Mouse (Mus musculus) stomach, embryonic 16.5 days (tissue): ENCODE measurements around the gene Cmtm4. TPM values are rescaled to one million over a fixed set of nuclear protein-coding genes. Genes with fewer than 3 reads are reported as not detected.
"Not testable (repeated sequence)": the region's sequence is repeated elsewhere in the genome, so short reads cannot be mapped to it uniquely, and the experiment has no call there.

Experiments
- ATAC-seq: fragments of 200-750 bp; cut with Nextera tagmentation; 2 replicates; pipeline ENCODE4 v1.8.0; 2017; ENCODE audit warnings: moderate number of reproducible peaks, moderate TSS enrichment; ENCODE audit not compliant: insufficient read depth, low FRiP score
- H3K27ac ChIP-seq: fragments of 300-500 bp; sonication (generic); 2 replicates; pipeline ENCODE4 v1.5.1; 2014; ENCODE audit warnings: low read length
- H3K27me3 ChIP-seq: fragments of 300-500 bp; sonication (generic); 2 replicates; pipeline ENCODE4 v1.6.1; 2014; ENCODE audit warnings: low read length, control low read depth, mixed read lengths; ENCODE audit not compliant: control insufficient read depth, insufficient read depth
- H3K36me3 ChIP-seq: fragments of 300-500 bp; sonication (generic); 2 replicates; pipeline ENCODE4 v1.6.1; 2014; ENCODE audit warnings: low read length; ENCODE audit not compliant: control insufficient read depth, insufficient read depth
- H3K4me1 ChIP-seq: fragments of 300-500 bp; sonication (generic); 2 replicates; pipeline ENCODE4 v1.6.1; 2014; ENCODE audit warnings: low read length, control low read depth, mixed read lengths; ENCODE audit not compliant: control insufficient read depth, insufficient read depth
- H3K4me2 ChIP-seq: fragments of 300-500 bp; sonication (generic); 2 replicates; pipeline ENCODE4 v1.6.1; 2014; ENCODE audit warnings: low read depth, low read length, mixed read lengths
- H3K4me3 ChIP-seq: fragments of 300-500 bp; sonication (generic); replicated peaks from 2 replicates; pipeline ENCODE4 v1.5.1; 2014; ENCODE audit warnings: mild to moderate bottlenecking, low read length
- H3K9ac ChIP-seq: fragments of 300-500 bp; sonication (generic); 2 replicates; pipeline ENCODE4 v1.6.1; 2014; ENCODE audit warnings: low read length
- H3K9me3 ChIP-seq: fragments of 300-500 bp; sonication (generic); replicated peaks from 2 replicates; pipeline ENCODE4 v1.6.1; 2016; ENCODE audit warnings: low read length, control low read depth; ENCODE audit not compliant: control insufficient read depth
- WGBS: fragments of 180-500 bp; shearing (Covaris S2); extraction: QIAGEN DNeasy Blood & Tissue Kit; methylation state at CpG from one replicate; pipeline ENCODE4 v1.1.7; 2014; 5-methylcytosine and 5-hydroxymethylcytosine counted together
- polyA plus RNA-seq: library from polyadenylated mRNA; unstranded; fragments of >200 nt; fragmentation: Nextera tagmentation; extraction: Ambion mirVana; gene quantifications from 2 replicates; pipeline ENCODE4 v1.2.1, GENCODE M21; 2015

The Cmtm4 gene
- polyA plus RNA-seq, 1 experiment from 2014 or later = 4.3 TPM

DNA sequence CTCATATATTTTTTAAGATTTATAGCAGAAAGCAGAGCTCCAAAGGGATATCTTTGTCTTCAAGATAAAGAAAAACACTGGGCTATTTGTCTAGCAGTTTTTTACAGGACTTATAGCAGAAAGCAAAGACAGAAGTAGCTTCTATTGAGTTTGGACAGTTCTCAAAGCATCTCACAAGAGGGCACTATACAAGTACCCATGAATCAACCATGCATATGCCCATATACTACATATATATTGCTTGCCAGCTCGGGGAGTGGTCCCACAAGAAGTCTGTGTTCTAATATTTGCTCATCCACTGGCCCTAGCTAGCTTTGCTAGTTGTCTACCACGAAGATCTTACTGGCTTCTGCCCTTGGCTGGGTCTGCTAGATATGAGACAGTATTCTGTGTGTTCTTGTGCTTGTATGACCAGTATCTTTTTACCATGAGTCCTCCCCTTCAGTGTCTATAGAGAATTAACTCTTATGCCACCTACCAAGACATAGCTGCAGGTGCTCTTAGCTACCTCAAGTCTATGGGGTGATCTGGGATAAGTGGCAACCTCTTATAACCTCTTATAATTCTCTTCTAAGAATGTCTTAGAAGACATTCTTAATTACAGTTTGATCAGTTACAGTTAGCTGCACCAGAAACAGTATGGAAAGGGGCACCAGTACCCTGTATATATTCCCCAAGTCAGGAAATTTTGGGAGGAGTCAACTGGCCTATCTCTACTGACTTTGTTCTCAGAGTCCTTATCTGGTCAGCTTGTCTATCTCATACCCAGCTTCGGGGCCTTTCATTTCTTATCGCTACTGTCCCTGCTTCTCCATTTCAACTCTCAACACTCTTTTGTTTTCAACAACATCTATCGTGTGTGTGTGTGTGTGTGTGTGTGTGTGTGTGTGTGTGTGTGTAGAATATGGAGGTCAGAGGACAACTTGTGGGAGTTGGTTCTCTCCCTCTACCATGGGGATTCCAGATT, 62.7 kb downstream of the Cmtm4 start:
- Histone ChIP-seq H3K4me2 (no peak overlapping the region), H3K9me3 (no peaks in the 10 kb centered on the region), H3K36me3 (no peaks in the 10 kb centered on the region), H3K27ac (no peak overlapping the region), H3K4me1 (no peaks in the 10 kb centered on the region), H3K27me3 (no peaks in the 10 kb centered on the region), H3K4me3 (no peak overlapping the region), H3K9ac (no peak overlapping the region)
- no peak for ATAC-seq
- WGBS = 70% methylated on average over 5 of the region's 5 CpGs

DNA sequence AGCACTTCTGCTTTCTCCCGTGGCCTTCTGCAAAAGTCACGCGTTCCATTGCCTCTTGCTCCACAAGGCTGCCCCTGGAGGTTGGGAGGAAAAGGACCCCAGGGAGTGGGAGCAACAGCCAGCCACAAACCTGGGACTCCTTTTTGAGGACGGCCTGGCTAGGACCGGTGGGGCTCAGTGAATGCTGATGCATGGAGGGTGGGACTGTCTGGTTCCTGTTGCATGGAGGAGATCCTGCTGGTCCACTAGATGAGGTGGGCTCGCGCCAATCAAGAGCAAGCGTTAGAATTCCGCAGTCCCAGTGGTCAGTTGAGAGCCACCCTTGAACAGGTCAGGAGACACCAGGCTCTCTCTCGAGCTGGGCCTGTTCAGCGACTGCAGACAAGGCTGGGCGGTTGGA, 73.7 kb downstream of the Cmtm4 start, which contains the start of gene Cmtm2b:
Gene Cmtm2b, plus strand, starts transcription at position 301 of the 400 bp plus-strand sequence.
- not testable (repeated sequence) for H3K27ac ChIP-seq, H3K4me1 ChIP-seq, H3K36me3 ChIP-seq, H3K27me3 ChIP-seq, H3K4me2 ChIP-seq, ATAC-seq, H3K9ac ChIP-seq, H3K9me3 ChIP-seq, H3K4me3 ChIP-seq
- 88% methylated on average over 12 of the region's 12 CpGs for WGBS

DNA sequence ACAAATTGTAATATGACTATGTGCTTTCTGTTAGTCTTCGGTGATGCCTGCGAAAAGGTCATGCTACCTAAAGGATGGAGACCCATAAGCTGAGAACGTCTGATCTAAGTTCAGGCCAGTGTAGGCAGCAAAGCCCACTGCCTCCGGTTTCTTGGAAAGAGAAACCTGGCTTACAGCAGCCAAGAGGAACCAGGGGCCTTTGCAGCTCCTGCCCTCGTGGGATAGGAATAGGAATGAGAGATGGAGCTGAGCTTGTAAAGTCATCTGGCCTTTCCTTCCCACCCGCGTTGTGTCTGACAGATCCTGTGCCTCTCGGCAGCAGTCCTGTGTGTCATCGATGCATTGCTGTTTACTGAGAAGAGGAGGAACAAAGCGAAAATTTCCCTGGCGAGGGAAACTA, 74.3 kb downstream of the Cmtm4 start, which contains the start of gene Gm11020:
Gene Gm11020, plus strand, starts transcription at position 301 of the 400 bp plus-strand sequence.
- H3K27ac ChIP-seq, H3K36me3 ChIP-seq, ATAC-seq, H3K4me1 ChIP-seq, H3K4me3 ChIP-seq, H3K27me3 ChIP-seq, H3K9ac ChIP-seq, H3K4me2 ChIP-seq, H3K9me3 ChIP-seq: not testable (repeated sequence)
- 84% methylated on average over 9 of the region's 11 CpGs for WGBS

DNA sequence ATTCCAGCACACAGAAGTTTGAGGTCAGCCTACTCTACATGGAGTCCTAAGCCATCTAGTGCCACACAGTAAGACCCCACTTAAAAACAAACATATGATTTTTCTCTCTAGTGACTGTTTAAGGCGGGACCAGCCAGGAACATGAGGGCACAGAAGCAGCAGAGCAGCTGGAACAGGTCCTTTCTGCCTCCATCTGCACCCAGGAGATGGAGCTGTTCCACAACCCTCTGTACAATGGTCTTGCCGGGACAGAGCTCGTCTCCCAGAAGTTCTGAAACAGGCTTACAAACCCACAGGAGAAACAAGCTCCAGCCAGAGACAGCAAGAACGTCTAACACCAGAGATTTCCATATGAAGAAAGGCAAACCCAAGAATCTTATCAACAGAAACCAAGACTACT, 82.3 kb downstream of the Cmtm4 start:
- no peaks in the 10 kb centered on the region for H3K27me3 ChIP-seq
- H3K27ac ChIP-seq = no peak overlapping the region
- ATAC-seq = no peak
- H3K4me2 ChIP-seq = no peak overlapping the region
- no peaks in the 10 kb centered on the region for H3K4me1 ChIP-seq
- no peak overlapping the region for H3K9ac ChIP-seq
- H3K4me3 ChIP-seq = no peak overlapping the region
- H3K9me3 ChIP-seq = no peaks in the 10 kb centered on the region
- 51% methylated on average over 4 of the region's 4 CpGs for WGBS
- no peaks in the 10 kb centered on the region for H3K36me3 ChIP-seq

DNA sequence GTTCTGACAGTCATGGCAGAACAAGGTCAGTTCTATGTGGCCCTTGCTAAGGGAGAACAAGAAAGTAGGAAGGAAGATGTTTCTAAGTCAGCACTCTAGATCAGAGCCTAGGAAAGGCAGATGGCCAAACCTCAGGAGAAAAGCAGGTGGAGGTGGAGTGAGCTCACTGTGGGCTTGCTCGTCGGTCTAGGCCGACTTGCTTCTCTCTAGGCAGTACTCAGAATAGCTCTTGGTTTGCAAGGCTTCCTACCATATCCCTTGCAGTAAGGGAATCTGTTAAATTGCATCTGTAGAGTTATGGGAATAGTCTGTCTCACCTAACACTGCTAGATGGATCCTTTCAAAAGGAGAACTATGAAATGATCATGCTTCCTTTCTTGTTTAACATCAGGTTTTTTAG, 83.6 kb downstream of the Cmtm4 start:
- H3K36me3 ChIP-seq, ATAC-seq, H3K9ac ChIP-seq, H3K4me2 ChIP-seq, H3K27me3 ChIP-seq, H3K27ac ChIP-seq, H3K4me3 ChIP-seq, H3K9me3 ChIP-seq, H3K4me1 ChIP-seq: not testable (repeated sequence)
- WGBS = 88% methylated on average over 3 of the region's 3 CpGs

DNA sequence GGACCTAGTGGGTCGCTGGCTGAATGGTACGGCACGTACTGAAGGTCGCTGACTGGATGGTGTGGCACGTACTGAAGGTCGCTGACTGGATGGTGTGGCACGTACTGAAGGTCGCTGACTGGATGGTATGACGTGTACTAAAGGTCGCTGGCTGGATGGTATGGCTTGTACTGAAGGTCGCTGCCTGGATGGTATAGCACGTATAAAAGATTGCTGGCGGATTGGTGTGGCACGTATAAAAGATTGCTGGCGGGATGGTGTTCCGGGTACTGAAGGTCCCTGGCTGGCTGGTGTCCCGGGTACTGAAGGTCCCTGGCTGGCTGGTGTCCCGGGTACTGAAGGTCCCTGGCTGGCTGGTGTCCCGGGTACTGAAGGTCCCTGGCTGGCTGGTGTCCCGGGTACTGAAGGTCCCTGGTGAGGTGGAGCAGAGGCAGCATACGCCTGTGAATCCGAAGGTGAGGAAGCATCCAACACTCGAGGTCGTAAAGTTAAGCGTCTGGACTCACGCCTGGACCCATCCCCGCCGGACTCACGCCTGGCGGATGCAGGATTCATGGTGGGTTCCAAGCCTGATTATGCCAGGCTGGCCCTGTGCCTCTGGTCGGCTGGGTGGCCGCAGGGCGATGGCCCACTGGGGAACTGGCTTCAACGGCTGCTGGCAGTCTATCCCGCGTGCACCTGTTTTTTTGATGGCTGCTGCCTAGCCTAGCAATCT, 86.0 kb downstream of the Cmtm4 start, which contains the start of the genes Gm45711 and Cmtm1:
Gene Gm45711, minus strand, starts transcription at position 641 of the 715 bp plus-strand sequence.
Gene Cmtm1, minus strand, starts transcription at position 705 of the 715 bp plus-strand sequence.
- WGBS = 84% methylated on average over 34 of the region's 36 CpGs
- ATAC-seq, H3K27ac ChIP-seq, H3K4me2 ChIP-seq, H3K9me3 ChIP-seq, H3K4me1 ChIP-seq, H3K4me3 ChIP-seq, H3K9ac ChIP-seq, H3K36me3 ChIP-seq, H3K27me3 ChIP-seq: not testable (repeated sequence)

DNA sequence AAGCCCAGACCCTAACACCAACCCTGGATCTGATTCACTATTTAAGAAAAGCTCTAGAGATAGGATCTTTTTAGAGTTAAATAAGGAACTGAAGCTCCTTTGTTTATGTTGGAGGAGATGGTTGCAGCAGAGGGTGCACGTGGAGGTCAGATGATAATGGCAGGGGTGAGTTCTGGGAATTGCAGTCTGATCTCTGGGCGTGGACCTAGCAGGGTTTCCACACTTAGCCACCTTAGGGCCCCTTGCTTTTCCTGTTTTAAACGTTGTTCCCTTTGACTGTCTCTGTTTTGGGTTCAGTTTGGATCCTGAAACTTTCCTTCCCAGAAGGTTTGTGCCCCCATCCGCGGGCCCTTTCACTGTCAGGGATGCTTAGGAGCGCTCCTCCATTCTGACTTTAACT, 87.3 kb downstream of the Cmtm4 start:
- not testable (repeated sequence) for H3K27ac ChIP-seq, H3K4me1 ChIP-seq, H3K9ac ChIP-seq, H3K4me2 ChIP-seq, H3K4me3 ChIP-seq, H3K9me3 ChIP-seq, ATAC-seq, H3K36me3 ChIP-seq, H3K27me3 ChIP-seq
- WGBS = 47% methylated on average over 6 of the region's 6 CpGs

DNA sequence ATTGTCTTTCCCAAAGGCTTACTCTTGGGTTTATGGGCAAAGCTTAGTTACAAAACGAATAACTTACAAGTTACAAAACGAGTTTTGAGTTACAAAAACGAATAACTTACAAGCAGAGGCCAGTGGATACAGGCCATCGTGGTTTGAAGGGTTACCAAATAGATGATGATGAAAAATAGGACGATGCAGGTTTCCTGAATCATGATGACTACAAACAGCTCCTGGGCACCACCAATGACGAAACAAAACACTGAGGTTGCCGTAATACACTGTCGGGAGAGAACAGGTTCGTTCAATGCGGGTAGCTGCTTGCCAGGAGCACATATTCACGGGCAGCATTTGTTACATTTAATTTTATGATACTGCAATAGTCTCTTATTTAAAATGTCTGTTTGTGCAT, 90.6 kb downstream of the Cmtm4 start:
- Histone ChIP-seq H3K27ac (no peak overlapping the region), H3K27me3 (no peaks in the 10 kb centered on the region), H3K4me1 (no peaks in the 10 kb centered on the region), H3K4me3 (no peak overlapping the region), H3K36me3 (no peaks in the 10 kb centered on the region), H3K9ac (no peak overlapping the region), H3K4me2 (no peak overlapping the region), H3K9me3 (no peaks in the 10 kb centered on the region)
- WGBS = 87% methylated on average over 11 of the region's 11 CpGs
- no peak for ATAC-seq

DNA sequence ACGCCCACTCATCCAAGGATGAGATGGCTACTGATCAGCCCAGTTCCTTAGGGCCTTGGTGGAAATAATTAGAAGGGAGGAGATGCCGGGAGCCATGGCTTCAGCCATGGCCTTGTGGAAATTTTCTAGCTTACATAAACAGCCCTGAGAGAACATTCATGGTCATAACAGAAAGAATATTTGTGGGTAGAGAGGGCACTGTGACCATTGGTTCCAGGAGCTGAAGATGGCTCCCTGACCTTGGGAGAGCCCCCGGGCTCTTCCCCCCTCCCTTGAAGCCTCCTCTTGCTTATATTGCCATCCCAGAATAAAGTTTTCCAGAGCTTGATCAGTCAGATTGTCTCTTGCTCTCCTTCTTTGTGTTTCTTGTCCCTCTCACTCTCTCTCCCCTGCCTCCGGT, 93.1 kb downstream of the Cmtm4 start:
- H3K4me3 ChIP-seq, H3K9me3 ChIP-seq, H3K36me3 ChIP-seq, H3K4me2 ChIP-seq, H3K4me1 ChIP-seq, H3K27me3 ChIP-seq, ATAC-seq, H3K27ac ChIP-seq, H3K9ac ChIP-seq: not testable (repeated sequence)
- WGBS = 94% methylated on average over 4 of the region's 4 CpGs
